Mouse (Mus musculus) liver, embryonic 14.5 days (tissue): ENCODE measurements around the gene Dnmt3b.

Experiments
- CTCF ChIP-seq: IDR thresholded peaks from 2 replicates; pipeline ENCODE4 v1.5.1; 2016; ENCODE audit warnings: antibody characterized with exemption, low read depth, control low read depth
- EP300 ChIP-seq: IDR thresholded peaks from 2 replicates; pipeline ENCODE4 v1.6.1; 2016; ENCODE audit warnings: antibody characterized with exemption, low read depth

DNA sequence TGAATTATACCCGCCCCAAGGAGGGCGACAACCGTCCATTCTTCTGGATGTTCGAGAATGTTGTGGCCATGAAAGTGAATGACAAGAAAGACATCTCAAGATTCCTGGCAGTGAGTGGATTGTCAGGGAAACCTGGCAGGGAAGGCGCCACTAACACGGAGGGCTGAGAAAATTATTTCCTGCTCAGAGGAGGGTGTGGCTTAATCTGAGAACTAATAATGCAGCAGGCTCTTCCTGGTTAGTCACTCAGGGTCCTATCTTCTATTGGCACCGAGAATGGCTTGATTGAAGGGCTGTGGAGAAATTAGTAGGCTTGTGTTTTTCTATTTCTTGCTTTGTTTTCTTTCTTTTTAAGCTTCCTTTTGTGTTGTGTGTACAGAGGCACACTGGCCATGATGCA, 28.3 kb downstream of the Dnmt3b start:
- no peak for TF ChIP-seq CTCF
- no peak for TF ChIP-seq EP300
